Mouse (Mus musculus) testis, adult 2 months (tissue): ENCODE results near the gene Mxi1. TPM values are rescaled to one million over a fixed set of nuclear protein-coding genes. Genes with fewer than 3 reads are reported as not detected.

Experiments used
- H3K27ac ChIP-seq: fragments of 200-500 bp; 2 replicates; pipeline ENCODE4 v1.5.1; 2012; ENCODE audit warnings: low read depth, low read length; ENCODE audit not compliant: control insufficient read depth, insufficient read depth
- H3K27me3 ChIP-seq: fragments of 200-500 bp; 2 replicates; pipeline ENCODE4 v1.6.1; 2012; ENCODE audit warnings: mild to moderate bottlenecking, low read length, moderate library complexity; ENCODE audit not compliant: control insufficient read depth, insufficient read depth
- H3K36me3 ChIP-seq: fragments of 200-500 bp; 2 replicates; pipeline ENCODE4 v1.6.1; 2012; ENCODE audit warnings: mild to moderate bottlenecking, low read length; ENCODE audit not compliant: control insufficient read depth, insufficient read depth
- H3K4me1 ChIP-seq: fragments of 200-500 bp; 2 replicates; pipeline ENCODE4 v1.6.1; 2012; ENCODE audit warnings: low read length; ENCODE audit not compliant: control insufficient read depth, insufficient read depth
- H3K4me3 ChIP-seq: fragments of 200-500 bp; 2 replicates; pipeline ENCODE4 v1.5.1; 2012; ENCODE audit warnings: low read depth, mild to moderate bottlenecking, low read length, moderate library complexity, mixed read lengths; ENCODE audit not compliant: control insufficient read depth
- CTCF ChIP-seq: fragments of 200-500 bp; IDR thresholded peaks from 2 replicates; pipeline ENCODE4 v1.5.1; 2012; ENCODE audit warnings: low read depth, mild to moderate bottlenecking, inconsistent platforms, low read length, moderate library complexity; ENCODE audit not compliant: control insufficient read depth, insufficient read depth, insufficient replicate concordance
- POLR2A ChIP-seq: fragments of 200-500 bp; IDR thresholded peaks from 2 replicates; pipeline ENCODE4 v1.6.1; 2012; ENCODE audit warnings: low read depth, mild to moderate bottlenecking, inconsistent platforms, low read length, moderate library complexity; ENCODE audit not compliant: control insufficient read depth
- polyA plus RNA-seq: library from polyadenylated mRNA; depleted of rRNA; stranded (reverse); fragments of >200 nt; gene quantifications from 2 replicates; pipeline ENCODE4 v1.2.3, GENCODE M21; 2012

Mxi1 gene
- polyA plus RNA-seq, 1 experiment = 54.8 TPM

- H3K36me3 ChIP-seq = no peaks in the 10 kb centered on the region
- no peaks in the 10 kb centered on the region for H3K27me3 ChIP-seq
- H3K27ac ChIP-seq = peak overlapping the region; percentile 65
- peak overlapping the region; percentile 80 for H3K4me3 ChIP-seq
- H3K4me1 ChIP-seq = peaks cover 9% of the 10 kb centered on the region
- TF ChIP-seq POLR2A (no peak), CTCF (peak; percentile 52; the same call in 1 of the 2 replicates)
Measured at GRCm38 (mm10) chr19:53329221-53329991, 19.1 kb downstream of the Mxi1 start.

DNA sequence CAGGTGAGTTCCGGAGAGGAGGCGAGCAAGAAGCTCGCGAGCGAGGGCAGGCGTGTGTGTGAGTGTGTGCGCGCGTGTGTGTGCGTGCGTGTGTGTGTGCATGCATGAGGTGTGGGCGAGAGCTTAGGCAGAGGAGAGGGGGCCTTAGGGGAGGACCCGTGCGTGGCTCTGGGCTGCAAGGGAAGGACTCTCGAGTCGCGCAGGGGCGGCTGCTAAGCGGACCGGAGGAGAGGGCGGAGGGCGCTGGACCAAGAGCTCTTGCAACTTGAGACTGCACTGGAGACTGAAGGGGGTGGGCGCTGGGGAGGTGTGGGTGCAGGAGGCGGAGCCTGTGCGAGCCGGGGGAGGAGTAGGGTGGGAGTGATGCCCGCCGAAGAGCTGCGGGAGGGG, 19.7 kb downstream of the Mxi1 start:
- Histone ChIP-seq H3K4me1 (peaks cover 9% of the 10 kb centered on the region), H3K36me3 (no peaks in the 10 kb centered on the region), H3K27ac (peak overlapping the region; percentile 65), H3K4me3 (peak overlapping the region; percentile 80), H3K27me3 (no peaks in the 10 kb centered on the region)
- peak; percentile 25; the same call in 1 of the 2 replicates for TF ChIP-seq CTCF
- TF ChIP-seq POLR2A = no peak

DNA sequence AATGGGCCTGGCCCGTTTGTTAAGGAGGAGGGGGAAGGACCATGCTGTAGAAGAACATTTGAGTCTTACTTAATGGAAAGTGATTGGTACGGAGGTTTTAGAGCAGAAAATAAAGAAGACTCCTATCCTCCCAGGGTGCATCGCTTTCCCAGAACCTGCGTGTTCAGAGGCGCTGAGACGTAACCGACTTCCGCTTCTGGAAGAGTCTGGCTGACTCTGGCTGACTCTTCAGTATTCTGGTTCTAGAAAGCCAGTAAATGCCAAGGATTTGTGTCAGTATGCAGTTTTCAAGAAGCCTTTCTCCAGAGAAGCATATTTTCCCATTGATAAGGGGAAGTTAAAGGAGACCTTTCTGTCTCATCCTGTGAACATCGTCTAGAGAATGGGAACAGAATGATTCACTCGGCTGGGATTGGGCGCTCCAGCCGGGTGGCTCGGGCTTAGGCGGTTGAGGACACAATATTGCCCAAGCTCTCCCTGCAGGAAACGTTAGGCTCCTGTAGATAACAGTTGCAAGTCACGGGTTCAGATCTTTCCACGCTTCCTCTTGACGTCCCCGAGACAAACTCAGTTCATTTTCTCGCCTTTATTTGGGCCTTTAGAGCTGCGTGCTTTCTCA, 21.7 kb downstream of the Mxi1 start:
- Histone ChIP-seq H3K4me3 (no peak overlapping the region), H3K27ac (no peak overlapping the region), H3K27me3 (no peaks in the 10 kb centered on the region), H3K4me1 (peaks cover 9% of the 10 kb centered on the region), H3K36me3 (no peaks in the 10 kb centered on the region)
- TF ChIP-seq CTCF (no peak), POLR2A (no peak)

DNA sequence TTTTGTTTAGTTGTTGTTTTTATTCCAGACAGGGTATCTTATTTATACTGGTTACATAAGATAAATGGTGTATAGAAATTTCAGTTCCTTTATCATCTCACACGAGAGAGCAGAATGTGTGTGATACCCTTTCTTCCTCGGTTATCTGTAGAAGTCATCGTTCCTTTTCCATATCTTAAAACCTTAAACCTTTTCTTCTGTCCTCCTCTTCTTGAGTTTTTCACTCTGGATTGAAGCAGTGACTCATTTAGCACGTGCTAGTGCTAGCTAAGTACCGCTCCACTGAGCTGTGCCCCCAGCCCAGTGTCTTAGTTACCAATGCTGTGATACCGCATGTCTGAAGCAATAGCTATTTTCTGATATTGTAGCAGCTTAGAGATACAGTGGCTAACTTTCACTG, 23.4 kb downstream of the Mxi1 start:
- H3K27ac ChIP-seq = no peak overlapping the region
- H3K36me3 ChIP-seq = no peaks in the 10 kb centered on the region
- H3K27me3 ChIP-seq = no peaks in the 10 kb centered on the region
- peaks cover 9% of the 10 kb centered on the region for H3K4me1 ChIP-seq
- no peak for TF ChIP-seq POLR2A
- no peak for TF ChIP-seq CTCF
- H3K4me3 ChIP-seq = no peak overlapping the region

GRCm38 (mm10) chr19:53335241-53335640, 24.9 kb downstream of the Mxi1 start:
- Histone ChIP-seq H3K27me3 (no peaks in the 10 kb centered on the region), H3K27ac (no peak overlapping the region), H3K4me3 (no peak overlapping the region), H3K36me3 (no peaks in the 10 kb centered on the region), H3K4me1 (peaks cover 5% of the 10 kb centered on the region)
- TF ChIP-seq POLR2A (no peak), CTCF (no peak)

GRCm38 (mm10) chr19:53340423-53340822, 30.1 kb downstream of the Mxi1 start:
- TF ChIP-seq POLR2A = no peak
- Histone ChIP-seq H3K4me3 (no peak overlapping the region), H3K27me3 (no peaks in the 10 kb centered on the region), H3K4me1 (no peaks in the 10 kb centered on the region), H3K36me3 (no peaks in the 10 kb centered on the region), H3K27ac (no peak overlapping the region)

GRCm38 (mm10) chr19:53343174-53343881, 33.0 kb downstream of the Mxi1 start:
- Histone ChIP-seq H3K27me3 (no peaks in the 10 kb centered on the region), H3K27ac (no peak overlapping the region), H3K4me1 (no peaks in the 10 kb centered on the region), H3K4me3 (no peak overlapping the region), H3K36me3 (no peaks in the 10 kb centered on the region)
- TF ChIP-seq POLR2A (no peak), CTCF (no peak)
